Mouse (Mus musculus) lung, postnatal 0 days (tissue): ENCODE data around the gene Igf2bp3.

Experiments used
- CTCF ChIP-seq: IDR thresholded peaks from 2 replicates; pipeline ENCODE4 v1.5.1; 2016; ENCODE audit warnings: antibody characterized with exemption, mild to moderate bottlenecking
- EP300 ChIP-seq: IDR thresholded peaks from 2 replicates; pipeline ENCODE4 v1.6.1; 2016; ENCODE audit warnings: antibody characterized with exemption, mild to moderate bottlenecking, control low read depth

DNA sequence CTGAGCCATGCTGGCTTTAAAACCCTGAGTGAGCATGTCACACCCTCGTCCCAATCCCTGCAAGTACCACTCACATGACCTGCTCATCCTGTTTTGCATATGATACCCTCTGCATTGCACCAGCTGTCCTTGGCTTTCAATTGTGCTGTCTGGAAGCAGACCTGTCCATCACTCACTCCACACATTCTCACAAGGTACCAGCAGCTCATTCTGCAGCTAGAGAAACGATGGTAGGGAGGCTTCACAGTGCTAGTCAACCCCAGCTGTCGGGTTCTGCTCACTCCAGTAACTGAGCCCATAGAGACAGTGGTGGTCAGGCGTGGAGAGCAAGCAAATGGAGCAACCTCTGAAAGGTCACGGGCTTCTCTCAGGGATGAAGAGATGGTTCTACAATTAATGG lies 73.6 kb downstream of the Igf2bp3 start:
- TF ChIP-seq EP300 (no peak), CTCF (no peak)
